Mouse (Mus musculus) neural tube, embryonic 14.5 days (tissue): ENCODE measurements around the gene Pak4. TPM values are rescaled to one million over a fixed set of nuclear protein-coding genes. Genes with fewer than 3 reads are reported as not detected.
"Not testable (repeated sequence)": the region's sequence is repeated elsewhere in the genome, so short reads cannot be mapped to it uniquely, and the experiment has no call there.

Experiments
- ATAC-seq: fragments of 200-750 bp; cut with Nextera tagmentation; 2 replicates; pipeline ENCODE4 v1.8.0; 2017; ENCODE audit warnings: low read depth, mild to moderate bottlenecking, moderate TSS enrichment, moderate library complexity
- H3K27ac ChIP-seq: fragments of 300-500 bp; sonication (generic); 2 replicates; pipeline ENCODE4 v1.5.1; 2014; ENCODE audit warnings: low read depth, mild to moderate bottlenecking, control low read depth, low read length, moderate library complexity, mixed read lengths
- H3K27me3 ChIP-seq: fragments of 300-500 bp; sonication (generic); 2 replicates; pipeline ENCODE4 v1.6.1; 2014; ENCODE audit warnings: low read length; ENCODE audit not compliant: control insufficient read depth, insufficient read depth
- H3K36me3 ChIP-seq: fragments of 300-500 bp; sonication (generic); 2 replicates; pipeline ENCODE4 v1.6.1; 2014; ENCODE audit warnings: low read length, mixed read lengths; ENCODE audit not compliant: control insufficient read depth, insufficient read depth
- H3K4me1 ChIP-seq: fragments of 300-500 bp; sonication (generic); 2 replicates; pipeline ENCODE4 v1.6.1; 2014; ENCODE audit warnings: low read length; ENCODE audit not compliant: control insufficient read depth, insufficient read depth
- H3K4me2 ChIP-seq: fragments of 300-500 bp; sonication (generic); 2 replicates; pipeline ENCODE4 v1.6.1; 2014; ENCODE audit warnings: mild to moderate bottlenecking, low read depth, low read length, control low read depth
- H3K4me3 ChIP-seq: fragments of 300-500 bp; sonication (generic); 2 replicates; pipeline ENCODE4 v1.5.1; 2014; ENCODE audit warnings: low read depth, low read length, control low read depth, mixed read lengths
- H3K9ac ChIP-seq: fragments of 300-500 bp; sonication (generic); replicated peaks from 2 replicates; pipeline ENCODE4 v1.6.1; 2014; ENCODE audit warnings: low read depth, mild to moderate bottlenecking, control low read depth, low read length, mixed read lengths
- H3K9me3 ChIP-seq: fragments of 300-500 bp; sonication (generic); 2 replicates; pipeline ENCODE4 v1.6.1; 2016; ENCODE audit warnings: low read length; ENCODE audit not compliant: control insufficient read depth
- WGBS: fragments of 180-500 bp; shearing (Covaris S2); extraction: QIAGEN DNeasy Blood & Tissue Kit; methylation state at CpG from one replicate; pipeline ENCODE4 v1.1.7; 2014; 5-methylcytosine and 5-hydroxymethylcytosine counted together
- polyA plus RNA-seq: library from polyadenylated mRNA; unstranded; fragments of >200 nt; fragmentation: Nextera tagmentation; extraction: Ambion mirVana; gene quantifications from 2 replicates; pipeline ENCODE4 v1.2.1, GENCODE M21; 2014

The Pak4 gene
- polyA plus RNA-seq, 1 experiment from 2014 or later = 10.6 TPM

DNA sequence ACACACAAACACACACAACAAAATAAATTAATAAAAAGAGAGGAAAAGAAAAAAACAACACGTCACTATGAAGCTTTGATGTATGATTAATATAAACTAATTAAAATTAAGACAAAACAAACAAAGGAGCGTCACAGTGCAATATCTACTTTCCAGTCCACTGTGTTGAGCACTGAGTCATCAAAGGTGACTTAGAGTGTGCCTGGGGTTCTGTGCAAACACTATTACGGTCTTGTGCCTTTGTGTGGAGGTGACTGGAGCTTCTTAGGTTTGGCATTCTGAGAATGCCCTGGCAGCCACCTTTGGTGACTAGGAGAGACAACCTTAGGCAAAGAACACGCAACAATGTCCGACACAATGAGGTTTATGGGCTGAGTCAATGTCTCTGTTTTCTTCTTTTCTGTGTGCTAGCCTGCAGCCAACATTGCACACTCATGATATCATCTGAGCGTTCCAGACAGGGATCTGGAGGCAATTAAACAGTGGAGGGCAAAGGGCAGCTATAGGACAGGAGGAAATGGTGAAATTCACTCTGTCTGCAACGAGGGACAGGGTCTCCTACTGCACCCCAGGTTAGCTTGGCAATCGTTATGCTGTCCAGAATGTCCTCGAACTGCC lies 21.2 kb upstream of the Pak4 start:
- no peak overlapping the region for H3K4me3 ChIP-seq
- no peak overlapping the region for H3K4me2 ChIP-seq
- H3K27me3 ChIP-seq = no peaks in the 10 kb centered on the region
- ATAC-seq = no peak
- H3K4me1 ChIP-seq = no peaks in the 10 kb centered on the region
- H3K9ac ChIP-seq = no peak overlapping the region
- no peaks in the 10 kb centered on the region for H3K9me3 ChIP-seq
- WGBS = 79% methylated on average over 9 of the region's 9 CpGs
- no peak overlapping the region for H3K27ac ChIP-seq
- H3K36me3 ChIP-seq = no peaks in the 10 kb centered on the region

DNA sequence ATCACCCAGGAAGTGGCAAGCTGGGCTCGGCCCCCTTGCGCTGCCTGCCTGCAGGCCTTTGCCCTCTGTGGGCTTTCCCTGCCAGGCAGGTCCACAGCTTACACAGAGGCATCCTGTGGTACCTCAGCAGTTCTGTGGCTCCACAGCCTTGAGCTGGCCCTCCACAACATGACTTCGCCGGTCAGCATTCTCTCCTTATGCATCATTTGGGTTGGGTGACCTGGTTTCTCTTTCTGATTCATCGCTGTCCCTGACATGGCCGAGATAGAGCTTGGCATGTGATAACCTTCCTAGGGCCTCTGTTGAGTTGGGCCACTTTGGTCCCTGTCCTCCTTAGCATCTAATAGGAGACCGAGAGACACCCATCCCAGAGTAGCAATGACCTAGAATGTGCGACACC lies 8.0 kb upstream of the Pak4 start:
- Histone ChIP-seq H3K4me3 (no peak overlapping the region), H3K27me3 (no peaks in the 10 kb centered on the region), H3K36me3 (no peaks in the 10 kb centered on the region), H3K9ac (no peak overlapping the region), H3K4me2 (no peak overlapping the region), H3K9me3 (no peaks in the 10 kb centered on the region), H3K4me1 (no peaks in the 10 kb centered on the region), H3K27ac (no peak overlapping the region)
- ATAC-seq = no peak
- WGBS = 96% methylated on average over 8 of the region's 8 CpGs

- not testable (repeated sequence) for ATAC-seq, H3K36me3 ChIP-seq, H3K9me3 ChIP-seq, H3K4me2 ChIP-seq, H3K9ac ChIP-seq, H3K4me1 ChIP-seq, H3K27ac ChIP-seq, H3K4me3 ChIP-seq, H3K27me3 ChIP-seq
- WGBS = 81% methylated on average over 2 of the region's 2 CpGs
These were observed 5.8 kb upstream of the Pak4 start for GRCm38 (mm10) chr7:28603788-28604187.

GRCm38 (mm10) chr7:28603136-28603535 lies 5.2 kb upstream of the Pak4 start:
- Histone ChIP-seq H3K27ac (no peak overlapping the region), H3K27me3 (no peaks in the 10 kb centered on the region), H3K36me3 (no peaks in the 10 kb centered on the region), H3K9me3 (no peaks in the 10 kb centered on the region), H3K4me3 (no peak overlapping the region), H3K4me2 (no peak overlapping the region), H3K9ac (no peak overlapping the region), H3K4me1 (no peaks in the 10 kb centered on the region)
- WGBS = 83% methylated on average over 5 of the region's 5 CpGs
- ATAC-seq = no peak

DNA sequence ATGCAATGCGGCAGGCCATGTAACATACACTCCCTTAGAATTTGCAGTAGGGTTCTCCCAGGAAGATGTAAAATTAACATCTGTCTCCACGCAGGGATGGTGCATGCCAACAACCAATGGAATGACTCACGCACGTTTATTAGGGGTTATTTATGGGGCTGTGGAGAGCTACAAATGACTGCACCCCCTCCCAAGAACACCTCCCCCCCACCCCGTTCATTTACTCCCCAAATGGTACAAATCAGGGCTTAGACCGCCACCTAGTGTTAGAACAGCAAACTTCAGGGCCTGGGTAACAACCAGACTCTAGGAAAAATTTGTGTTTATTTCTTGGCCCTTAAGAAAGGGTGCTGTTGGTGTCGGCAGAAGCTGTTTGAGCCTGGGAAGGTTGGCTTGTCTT lies 3.7 kb upstream of the Pak4 start:
- ATAC-seq = peak; percentile 60

GRCm38 (mm10) chr7:28601029-28601428 lies 3.0 kb upstream of the Pak4 start:
- peak overlapping the region; percentile 55 for H3K27ac ChIP-seq
- H3K4me3 ChIP-seq = no peak overlapping the region
- no peak for ATAC-seq
- H3K4me1 ChIP-seq = peaks cover 10% of the 10 kb centered on the region
- no peaks in the 10 kb centered on the region for H3K27me3 ChIP-seq
- 14% methylated on average over 11 of the region's 11 CpGs for WGBS
- 0 out of 2 replicates have a peak overlapping the region, but pooled peaks have one; percentile 12 for H3K4me2 ChIP-seq
- no peaks in the 10 kb centered on the region for H3K36me3 ChIP-seq
- no peak overlapping the region for H3K9ac ChIP-seq
- no peaks in the 10 kb centered on the region for H3K9me3 ChIP-seq

More for the DNA sequence above, 3.7 kb upstream of the Pak4 start:
- Histone ChIP-seq H3K27me3 (no peaks in the 10 kb centered on the region), H3K36me3 (no peaks in the 10 kb centered on the region), H3K9ac (no peak overlapping the region; the same call in 1 of the 2 replicates), H3K27ac (peak overlapping the region; percentile 55), H3K4me3 (no peak overlapping the region), H3K9me3 (no peaks in the 10 kb centered on the region), H3K4me1 (peaks cover 5% of the 10 kb centered on the region; the same call in 1 of the 2 replicates), H3K4me2 (peak overlapping the region; percentile 12; the same call in 1 of the 2 replicates)
- 10% methylated on average over 7 of the region's 7 CpGs for WGBS

GRCm38 (mm10) chr7:28598951-28599350 lies 966 bp upstream of the Pak4 start:
- ATAC-seq = no peak
- 69% methylated on average over 2 of the region's 2 CpGs for WGBS
- Histone ChIP-seq H3K4me2 (no peak overlapping the region), H3K9ac (no peak overlapping the region), H3K4me3 (no peak overlapping the region), H3K9me3 (no peaks in the 10 kb centered on the region), H3K36me3 (no peaks in the 10 kb centered on the region), H3K27me3 (no peaks in the 10 kb centered on the region), H3K4me1 (peaks cover 10% of the 10 kb centered on the region), H3K27ac (no peak overlapping the region)

GRCm38 (mm10) chr7:28597277-28597570 lies 761 bp downstream of the Pak4 start:
- no peak; the same call in 1 of the 2 replicates for ATAC-seq
- Histone ChIP-seq H3K4me2 (peak overlapping the region; percentile 75), H3K9me3 (no peaks in the 10 kb centered on the region), H3K27ac (no peak overlapping the region), H3K9ac (peak overlapping the region; percentile 58), H3K4me3 (peak overlapping the region; percentile 51), H3K36me3 (no peaks in the 10 kb centered on the region), H3K4me1 (peaks cover 10% of the 10 kb centered on the region), H3K27me3 (no peaks in the 10 kb centered on the region)
- WGBS = 9% methylated on average over 9 of the region's 9 CpGs

GRCm38 (mm10) chr7:28596436-28597276 lies 1.3 kb downstream of the Pak4 start:
- ATAC-seq = no peak
- WGBS = 39% methylated on average over 20 of the region's 20 CpGs
- Histone ChIP-seq H3K4me1 (peaks cover 10% of the 10 kb centered on the region), H3K36me3 (no peaks in the 10 kb centered on the region), H3K4me2 (peak overlapping the region; percentile 75), H3K27me3 (no peaks in the 10 kb centered on the region), H3K27ac (no peak overlapping the region), H3K4me3 (peak overlapping the region; percentile 51), H3K9me3 (no peaks in the 10 kb centered on the region), H3K9ac (peak overlapping the region; percentile 58; the same call in 1 of the 2 replicates)
